Mouse (Mus musculus) embryonic fibroblast, embryonic 13.5 days (primary cell): ENCODE measurements around the gene Fbxo2.

Experiments
- CTCF ChIP-seq: IDR thresholded peaks from 2 replicates; pipeline ENCODE4 v1.5.1; 2011; ENCODE audit warnings: mild to moderate bottlenecking, control low read depth, low read length, moderate library complexity, borderline replicate concordance; ENCODE audit not compliant: insufficient read depth
- POLR2A ChIP-seq: IDR thresholded peaks from 2 replicates; pipeline ENCODE4 v1.6.1; 2011; ENCODE audit warnings: low read depth, mild to moderate bottlenecking, control low read depth, low read length, moderate library complexity

DNA sequence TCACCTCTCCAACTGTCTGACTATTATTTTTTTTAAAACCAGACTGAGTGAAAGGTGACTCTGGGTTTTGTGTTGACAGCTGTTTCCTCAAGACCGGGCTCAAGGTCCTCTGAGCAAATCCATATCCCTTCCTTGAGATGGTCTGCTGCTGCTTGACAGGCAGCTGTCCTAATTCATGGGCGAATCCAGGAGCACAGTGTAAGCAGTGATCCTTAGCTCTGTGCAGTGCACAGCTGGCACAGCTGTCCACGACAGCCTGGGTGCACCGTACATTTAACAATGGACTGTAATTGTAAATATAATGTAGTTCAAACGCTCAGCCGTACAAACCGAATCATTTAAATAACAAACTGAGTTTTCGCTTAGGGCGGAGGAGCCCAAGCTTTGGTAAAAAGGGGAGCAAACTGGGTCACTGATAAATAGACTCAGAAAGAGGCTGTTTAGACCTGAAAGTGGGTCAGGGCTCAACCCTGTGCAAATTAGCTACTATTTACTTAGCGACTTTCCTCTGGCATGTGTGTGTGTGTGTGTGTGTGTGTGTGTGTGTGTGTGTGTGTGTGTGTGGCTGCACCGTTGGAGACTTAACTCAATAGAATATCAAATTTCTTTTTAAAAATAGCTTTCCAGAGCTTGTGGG, 55.0 kb downstream of the Fbxo2 start:
- no peak for TF ChIP-seq CTCF
- TF ChIP-seq POLR2A = no peak
